Mouse (Mus musculus) gastrocnemius, postnatal 14 days (tissue): ENCODE measurements around the gene Vmn1r159. TPM values are rescaled to one million over a fixed set of nuclear protein-coding genes. Genes with fewer than 3 reads are reported as not detected.
"Not testable (repeated sequence)": the region's sequence is repeated elsewhere in the genome, so short reads cannot be mapped to it uniquely, and the experiment has no call there.

ENCODE experiments used
- DNase-seq: peaks from one replicate; pipeline ENCODE4 v3.0.0; 2021; ENCODE audit warnings: mixed read lengths
- intact Hi-C: fragments of 180-260 bp; cut with DNase I; formaldehyde crosslinking; loops from one replicate; pipeline ENCODE4 v1.15.1; 2025; ENCODE audit warnings: low total_unique reads
- long read RNA-seq, 2 experiments: library from polyadenylated mRNA; stranded (forward); transcript quantifications; one replicate each; pipeline ENCODE4 v2.0.0; 2021
- total RNA-seq, 2 experiments: library from RNA; stranded (reverse); gene quantifications; 2 replicates each; pipeline ENCODE4 v1.2.3; 2021

Gene Vmn1r159
- total RNA-seq = not detected
- long read RNA-seq, experiment 1 = 0 reads
- long read RNA-seq, experiment 2 = 0 reads

- DNase-seq, intact Hi-C loops: not testable (repeated sequence)
Measured at GRCm38 (mm10) chr7:22843505-22843904, at the start of gene Vmn1r159. TSS of gene Vmn1r159 (minus strand) at chr7:22843605.

GRCm38 (mm10) chr7:22870924-22871323, 27.5 kb upstream of the Vmn1r159 start, which contains the start of gene Vmn1r160:
TSS of gene Vmn1r160 (plus strand) at chr7:22871224.
- DNase-seq, intact Hi-C loops: not testable (repeated sequence)

Other genes starting within 250 kb of the Vmn1r159 start
- not detected for gene Vmn1r155, start 185.6 kb downstream of the Vmn1r159 start, total RNA-seq
- not detected for gene Gm8693, start 151.3 kb downstream of the Vmn1r159 start, total RNA-seq
- gene Gm4567, start 123.9 kb downstream of the Vmn1r159 start, total RNA-seq = not detected
- not detected for gene Vmn1r157, start 81.9 kb downstream of the Vmn1r159 start, total RNA-seq
- gene Vmn1r158, start 52.8 kb downstream of the Vmn1r159 start, total RNA-seq = not detected
- not detected for gene Vmn1r160, start 27.6 kb upstream of the Vmn1r159 start, total RNA-seq
- gene Gm4214, start 141.1 kb upstream of the Vmn1r159 start, total RNA-seq = not detected
- not detected for gene Gm4216, start 176.3 kb upstream of the Vmn1r159 start, total RNA-seq
- gene Vmn1r163, start 211.9 kb upstream of the Vmn1r159 start, total RNA-seq = not detected
- not detected for gene Gm8720, start 223.9 kb upstream of the Vmn1r159 start, total RNA-seq